Comparison of ENCODE assay signal across 21 mouse cellular contexts in the genomic region with DNA sequence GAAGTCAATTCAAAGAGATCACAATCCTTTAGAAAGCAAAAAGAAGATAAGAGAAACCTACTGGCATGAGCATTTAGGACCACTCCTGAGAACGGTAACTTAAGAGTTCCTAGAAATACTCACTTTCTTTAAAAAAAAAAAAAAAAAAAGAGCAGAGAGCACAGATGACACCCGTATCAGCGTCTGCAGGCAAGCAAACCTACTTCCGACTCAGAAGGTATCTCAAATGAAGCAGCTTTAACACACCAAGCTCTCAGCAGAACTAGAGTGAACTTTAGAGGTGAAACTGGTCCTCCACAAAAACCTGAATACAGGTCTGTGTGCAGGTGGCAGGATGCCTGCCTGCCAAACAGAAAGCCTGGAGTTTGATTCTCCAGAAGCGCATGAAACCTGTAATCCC. TPM values are rescaled to one million over a fixed set of nuclear protein-coding genes. Genes with fewer than 3 reads are reported as not detected.
A peak's percentile ranks its signal among the peaks of the same experiment; 100 is the strongest.
DNase-seq lines count a peak whose midpoint lies in the region; ATAC-seq and TF ChIP-seq lines count a peak whose summit lies in the region.
"Had no signal": no experiment of that assay in that cellular context is flagged by ENCODE, and none has a peak within 500 bp of the region (broad histone marks: within the 10 kb centered on the region; RNA-seq: fewer than 3 reads in every experiment).

No protein-coding gene starts in this region.

- no peak for TF ChIP-seq CTCF in MEL (IDR thresholded peaks at IDR 0.05 in 2 of 3, conservative IDR thresholded peaks at IDR 0.05 in 1 of 3; ENCODE audit: control insufficient read depth in 1 of 3, insufficient read depth in 1 of 3, low read depth in 2 of 3, low read length in 3 of 3, poor library complexity in 1 of 3, severe bottlenecking in 1 of 3)
- TF ChIP-seq CTCF in forebrain, postnatal 0 days (IDR thresholded peaks at IDR 0.05; ENCODE audit: low read depth), result no peak

- no peak for TF ChIP-seq RAD21 in MEL (IDR thresholded peaks at IDR 0.05; ENCODE audit: low read depth, low read length)

- H3K9me3 ChIP-seq in liver, embryonic 13.5 days (replicated peaks), result no peaks in the 10 kb centered on the region
- H3K9me3 ChIP-seq in liver, embryonic 12.5 days (replicated peaks), result no peaks in the 10 kb centered on the region
- H3K9me3 ChIP-seq in MEL (replicated peaks; ENCODE audit: insufficient read depth, low read length), result no peaks in the 10 kb centered on the region
- H3K9me3 ChIP-seq in forebrain, postnatal 0 days (ENCODE audit: low read length), result no peaks in the 10 kb centered on the region
- H3K9me3 ChIP-seq: embryonic facial prominence, embryonic 13.5 days; embryonic facial prominence, embryonic 15.5 days; forebrain, embryonic 10.5 days; forebrain, embryonic 12.5 days had no signal

- TF ChIP-seq POLR2A in MEL (IDR thresholded peaks at IDR 0.05; ENCODE audit: control insufficient read depth in 1 of 2, insufficient read depth in 1 of 2, low read depth in 1 of 2, low read length in 2 of 2, poor library complexity in 1 of 2), result no peak

- H3K27ac ChIP-seq in liver, embryonic 13.5 days, result no peak overlapping the region
- no peak overlapping the region for H3K27ac ChIP-seq in liver, embryonic 12.5 days
- H3K27ac ChIP-seq in MEL (ENCODE audit: control insufficient read depth, low read depth, low read length), result no peak overlapping the region
- no peak overlapping the region for H3K27ac ChIP-seq in forebrain, postnatal 0 days (ENCODE audit: low read depth, low read length)
- H3K27ac ChIP-seq: embryonic facial prominence, embryonic 13.5 days; embryonic facial prominence, embryonic 15.5 days; forebrain, embryonic 10.5 days; forebrain, embryonic 12.5 days had no signal

- H3K4me3 ChIP-seq in liver, embryonic 13.5 days (replicated peaks), result no peak overlapping the region
- no peak overlapping the region for H3K4me3 ChIP-seq in liver, embryonic 12.5 days
- no peak overlapping the region for H3K4me3 ChIP-seq in MEL (ENCODE audit: control insufficient read depth in 1 of 2, insufficient read depth in 1 of 2, low read depth in 2 of 2, low read length in 2 of 2)
- H3K4me3 ChIP-seq in forebrain, postnatal 0 days (ENCODE audit: low read depth, low read length), result no peak overlapping the region
- H3K4me3 ChIP-seq: embryonic facial prominence, embryonic 13.5 days; embryonic facial prominence, embryonic 15.5 days; erythroblast, embryonic 14.5 days; forebrain, embryonic 10.5 days; forebrain, embryonic 12.5 days had no signal

- no peaks in the 10 kb centered on the region for H3K36me3 ChIP-seq in liver, embryonic 13.5 days
- no peaks in the 10 kb centered on the region; the same call in 1 of the 2 replicates for H3K36me3 ChIP-seq in liver, embryonic 12.5 days
- H3K36me3 ChIP-seq in MEL (ENCODE audit: control insufficient read depth in 1 of 2, insufficient read depth in 2 of 2, low read length in 2 of 2), result peaks cover 0 to 2% of the 10 kb centered on the region in 2 experiments; a peak in 1 of 4 replicates
- H3K36me3 ChIP-seq in forebrain, postnatal 0 days (ENCODE audit: insufficient read depth), result no peaks in the 10 kb centered on the region; the same call in 1 of the 2 replicates
- H3K36me3 ChIP-seq: embryonic facial prominence, embryonic 15.5 days; forebrain, embryonic 12.5 days had no signal

- WGBS in liver, embryonic 13.5 days (ENCODE audit: insufficient replicate concordance), result 45% methylated on average over 5 of the region's 5 CpGs
- WGBS in liver, embryonic 12.5 days (ENCODE audit: insufficient replicate concordance), result 49% methylated on average over 5 of the region's 5 CpGs
- WGBS in forebrain, postnatal 0 days, result 95% methylated on average over 5 of the region's 5 CpGs

- H3K27me3 ChIP-seq in liver, embryonic 13.5 days, result no peaks in the 10 kb centered on the region
- H3K27me3 ChIP-seq in liver, embryonic 12.5 days (replicated peaks), result no peaks in the 10 kb centered on the region
- no peaks in the 10 kb centered on the region for H3K27me3 ChIP-seq in MEL (ENCODE audit: control insufficient read depth in 1 of 2, insufficient read depth in 2 of 2, low read length in 2 of 2)
- H3K27me3 ChIP-seq in forebrain, postnatal 0 days (ENCODE audit: insufficient read depth, low read length), result no peaks in the 10 kb centered on the region
- H3K27me3 ChIP-seq: embryonic facial prominence, embryonic 13.5 days; embryonic facial prominence, embryonic 15.5 days; forebrain, embryonic 12.5 days had no signal

- no peak overlapping the region for H3K9ac ChIP-seq in liver, embryonic 13.5 days
- H3K9ac ChIP-seq in liver, embryonic 12.5 days, result no peak overlapping the region
- H3K9ac ChIP-seq in MEL (ENCODE audit: control insufficient read depth, low read depth, low read length, poor library complexity, severe bottlenecking), result no peak overlapping the region
- no peak overlapping the region for H3K9ac ChIP-seq in forebrain, postnatal 0 days
- H3K9ac ChIP-seq: embryonic facial prominence, embryonic 13.5 days; embryonic facial prominence, embryonic 15.5 days; forebrain, embryonic 12.5 days had no signal

- H3K79me2 ChIP-seq in MEL (ENCODE audit: control insufficient read depth, insufficient read depth, low read length, poor library complexity), result peaks cover 9% of the 10 kb centered on the region

- DNase-seq in liver, embryonic 13.5 days, result no peak
- DNase-seq in MEL (ENCODE audit: low read depth, low spot score), result no peak
- DNase-seq in forebrain, postnatal 0 days, result no peak
- no peak for DNase-seq in embryo, embryonic 10.5 days (ENCODE audit: low spot score)
- DNase-seq: adrenal gland, adult 2 months; adrenal gland, postnatal 10 days; adrenal gland, postnatal 25 days; cerebellum, adult 11-12 months; cerebellum, adult 2 months; cerebellum, adult 9-10 months; cerebellum, postnatal 10 days; cerebellum, postnatal 25 days; embryo, embryonic 11 days had no signal

- TF ChIP-seq EP300 in MEL (IDR thresholded peaks at IDR 0.05; ENCODE audit: low read depth in 1 of 2, low read length in 2 of 2), result no peak

- ATAC-seq in liver, embryonic 13.5 days (ENCODE audit: low read depth), result 0 out of 2 replicates have a peak, but pooled peaks have one; percentile 41
- no peak for ATAC-seq in liver, embryonic 12.5 days
- ATAC-seq in forebrain, postnatal 0 days, result no peak
- ATAC-seq: forebrain, embryonic 14.5 days; forebrain, embryonic 16.5 days had no signal

- peaks cover 34% of the 10 kb centered on the region for H3K4me1 ChIP-seq in liver, embryonic 13.5 days (replicated peaks)
- H3K4me1 ChIP-seq in liver, embryonic 12.5 days, result peaks cover 44% of the 10 kb centered on the region
- no peaks in the 10 kb centered on the region; a peak in 1 of 4 replicates for H3K4me1 ChIP-seq in MEL (ENCODE audit: control insufficient read depth in 1 of 2, insufficient read depth in 2 of 2, low read length in 2 of 2)
- H3K4me1 ChIP-seq in forebrain, postnatal 0 days (ENCODE audit: insufficient read depth), result peaks cover 14% of the 10 kb centered on the region

- H3K4me2 ChIP-seq in liver, embryonic 13.5 days, result no peak overlapping the region
- no peak overlapping the region for H3K4me2 ChIP-seq in liver, embryonic 12.5 days
- H3K4me2 ChIP-seq in forebrain, postnatal 0 days (ENCODE audit: low read depth), result no peak overlapping the region
- H3K4me2 ChIP-seq: embryonic facial prominence, embryonic 13.5 days; embryonic facial prominence, embryonic 15.5 days; forebrain, embryonic 12.5 days had no signal

TF ChIP-seq in MEL, 35 proteins besides CTCF, POLR2A, EP300 and RAD21:
- no peak for TF ChIP-seq GATA1 (IDR thresholded peaks at IDR 0.05; ENCODE audit: low read depth, low read length)
- TF ChIP-seq ZNF384 (IDR thresholded peaks at IDR 0.05; ENCODE audit: low read depth, low read length), result peak; percentile 39

RNA-seq across cellular contexts. Expression of a gene that starts 19.6 kb away (rescaled TPM):
- 7.1 and 7.2 TPM in 2 replicates for polyA plus RNA-seq in liver, embryonic 13.5 days (2015; fragmentation: Nextera tagmentation; extraction: Ambion mirVana)
- polyA plus RNA-seq in liver, embryonic 12.5 days (2016; fragmentation: Nextera tagmentation; extraction: Ambion mirVana), result 14.8 and 15.7 TPM in 2 replicates
- total RNA-seq in MEL (2012; rRNA removed), result 13.1 and 15.2 TPM in 2 replicates
- polyA plus RNA-seq in MEL (2012; ENCODE audit: insufficient read depth in 1 of 2, insufficient read length in 2 of 2, low read depth in 1 of 2, low replicate concordance in 2 of 2, missing spikeins in 1 of 2), result 100 to 1,000 TPM in 1 of 2 experiments, 10 to 100 TPM in 1; 32.4 to 174 TPM
- total RNA-seq in forebrain, postnatal 0 days (2014; rRNA removed), result 25.2 and 42.4 TPM in 2 replicates
- polyA plus RNA-seq in forebrain, postnatal 0 days (2015; fragmentation: Nextera tagmentation; extraction: Ambion mirVana), result 9.7 and 9.8 TPM in 2 replicates
